Mouse (Mus musculus): ENCODE measurements at regions not wholly inside any gene's neighbourhood (a gene's known extent, or its start where the extent isn't known, plus 50 kb on each side); places are given as distances from the start of the nearest gene placed in this dataset.

- TF ChIP-seq POLR2A (IDR thresholded peaks at IDR 0.05; ENCODE audit: borderline replicate concordance, extremely low read depth, insufficient read depth, insufficient read length, poor library complexity, severe bottlenecking) = no peak
- no peak for TF ChIP-seq CTCF (IDR thresholded peaks at IDR 0.05; ENCODE audit: borderline replicate concordance, extremely low read depth, insufficient read depth, insufficient read length)
Measured at GRCm38 (mm10) chr16:46581115-46581514, 82.8 kb upstream of the Nectin3 start.

All from brain, embryonic 14.5 days (tissue).